Mouse (Mus musculus) ovary, postnatal 10 days (tissue): ENCODE measurements around the gene Elf2.
A peak's percentile ranks its signal among the peaks of the same experiment; 100 is the strongest.
"Not testable (repeated sequence)": the region's sequence is repeated elsewhere in the genome, so short reads cannot be mapped to it uniquely, and the experiment has no call there.

ENCODE experiments used
- DNase-seq: peaks from one replicate; pipeline ENCODE4 v3.0.0; 2022; ENCODE audit warnings: low spot score

The Elf2 gene

DNA sequence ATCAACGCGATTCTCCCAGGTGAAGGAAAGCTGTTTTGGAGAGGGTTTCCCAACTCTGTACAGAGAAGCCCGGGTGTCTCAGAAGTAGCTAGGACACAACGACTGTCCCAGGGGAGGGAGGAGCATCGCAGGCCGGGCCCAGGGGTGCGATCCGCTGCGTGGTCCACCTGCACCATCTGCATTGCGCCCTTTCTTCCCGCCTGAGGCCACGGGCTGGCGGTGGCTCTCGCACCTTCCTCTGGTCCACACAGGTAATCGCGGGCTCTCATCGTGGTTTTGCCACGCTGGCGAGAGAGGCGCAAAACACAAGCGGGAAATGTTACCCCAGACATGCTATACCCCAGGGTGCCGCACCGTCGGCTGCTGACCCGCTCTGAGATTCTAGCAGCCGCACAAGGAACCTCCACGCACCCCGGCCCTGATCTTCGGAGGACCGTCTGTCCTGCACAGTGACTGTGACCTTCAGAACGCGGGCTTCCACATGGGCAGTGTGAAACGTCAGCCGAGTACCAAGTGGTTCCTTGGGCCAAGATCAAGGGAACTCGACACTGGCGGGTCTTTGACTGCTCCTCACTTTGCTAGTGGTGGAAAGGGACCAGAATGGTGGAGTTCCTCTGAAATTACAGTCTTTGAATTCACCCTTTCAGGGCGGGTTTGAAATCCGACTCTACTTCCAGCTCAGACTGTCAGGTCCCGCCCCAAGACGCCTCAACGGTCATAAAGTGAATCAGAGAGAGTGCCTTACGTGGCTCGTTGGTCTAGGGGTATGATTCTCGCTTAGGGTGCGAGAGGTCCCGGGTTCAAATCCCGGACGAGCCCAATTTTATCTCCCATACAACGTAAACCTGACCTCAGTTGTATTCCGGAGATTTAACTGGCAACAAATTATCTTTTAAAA is 18.4 kb upstream of the Elf2 start:
- DNase-seq: peak; percentile 76

DNA sequence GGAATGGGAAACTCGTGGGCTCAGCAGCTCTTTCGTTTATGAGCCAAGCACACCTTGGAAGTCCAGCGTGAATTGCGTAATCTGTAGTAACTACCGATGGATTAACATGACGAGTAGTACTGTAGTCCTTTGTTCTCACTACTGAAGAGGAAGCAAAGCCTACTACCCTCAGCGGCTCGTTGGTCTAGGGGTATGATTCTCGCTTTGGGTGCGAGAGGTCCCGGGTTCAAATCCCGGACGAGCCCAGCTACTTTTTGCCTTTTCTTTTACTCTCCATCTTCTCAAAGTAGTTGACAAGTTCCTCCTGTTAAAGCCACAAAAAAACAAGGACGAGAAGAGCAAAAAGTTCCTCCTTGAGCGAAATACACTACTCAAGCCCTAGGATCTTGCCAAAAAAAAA is 17.7 kb upstream of the Elf2 start:
- peak; percentile 68 for DNase-seq

DNA sequence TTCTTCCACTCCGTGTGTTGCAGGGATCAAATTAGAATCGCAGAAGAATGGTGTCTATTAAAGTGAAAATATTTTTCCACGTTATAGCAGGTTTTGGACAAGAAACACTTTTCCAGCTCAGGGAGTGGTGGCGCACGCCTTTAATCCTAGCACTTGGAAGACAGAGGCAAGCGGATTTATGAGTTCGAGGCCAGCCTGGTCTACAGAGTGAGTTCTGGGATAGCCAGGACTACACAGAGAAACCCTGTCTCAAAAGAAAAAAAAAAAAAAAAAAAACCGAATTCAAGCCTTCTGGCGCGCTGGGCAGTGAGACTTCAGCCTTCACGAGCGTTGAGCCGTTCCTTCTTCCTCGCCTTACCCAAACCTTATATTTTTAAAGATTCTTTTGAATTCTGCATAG is 17.2 kb upstream of the Elf2 start:
- no peak for DNase-seq

DNA sequence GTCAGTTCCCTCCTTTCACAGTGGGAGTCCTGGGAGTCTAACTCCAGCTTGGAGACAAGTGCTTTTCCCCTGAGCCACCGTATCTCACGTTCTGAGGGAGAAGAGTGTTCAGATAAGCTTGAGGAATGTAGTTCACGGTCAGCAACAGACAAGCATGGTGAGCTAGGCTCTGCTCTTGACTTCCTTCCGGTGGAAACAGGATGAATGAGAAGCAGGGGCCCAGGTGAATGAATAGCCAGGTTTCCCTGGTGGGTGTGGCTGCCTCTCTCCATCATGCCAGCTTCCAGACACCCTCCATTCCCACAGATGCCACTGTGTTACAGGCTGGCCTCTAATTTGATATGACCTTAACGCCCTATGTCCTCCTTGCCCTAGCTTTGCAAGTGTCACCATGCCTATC is 16.6 kb upstream of the Elf2 start:
- DNase-seq: no peak

DNA sequence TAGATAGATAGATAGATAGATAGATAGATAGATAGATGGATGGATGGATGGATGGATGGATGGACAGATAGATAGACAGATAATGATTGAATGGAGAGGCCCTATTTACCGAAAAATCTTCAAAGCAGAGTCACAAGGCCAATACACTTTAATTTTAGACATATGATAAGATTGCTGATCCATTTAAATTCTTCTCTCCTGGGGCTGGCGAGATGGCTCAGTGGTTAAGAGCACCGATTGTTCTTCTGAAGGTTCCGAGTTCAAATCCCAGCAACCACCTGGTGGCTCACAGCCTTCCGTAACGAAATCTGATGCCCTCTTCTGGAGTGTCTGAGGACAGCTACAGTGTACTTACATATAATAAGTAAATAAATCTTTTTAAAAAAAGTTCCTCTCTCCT is 14.5 kb upstream of the Elf2 start:
- DNase-seq: not testable (repeated sequence)

DNA sequence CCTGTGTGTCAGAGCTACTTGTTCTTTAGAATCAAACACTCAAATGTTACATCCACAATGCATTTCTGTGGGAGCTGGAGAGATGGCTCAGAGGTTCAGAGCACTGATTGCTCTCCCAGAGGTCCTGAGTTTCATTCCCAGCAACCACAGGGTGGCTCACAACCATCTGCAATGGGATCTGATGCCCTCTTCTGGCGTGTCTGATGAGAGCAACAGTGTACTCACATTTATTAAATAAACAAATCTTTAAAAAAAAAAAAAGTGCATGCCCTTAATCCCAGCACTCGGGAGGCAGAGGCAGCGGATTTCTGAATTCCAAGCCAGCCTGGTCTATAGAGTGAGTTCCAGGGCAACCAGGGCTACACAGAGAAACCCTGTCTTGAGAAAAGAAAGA is 13.6 kb upstream of the Elf2 start:
- no peak for DNase-seq

DNA sequence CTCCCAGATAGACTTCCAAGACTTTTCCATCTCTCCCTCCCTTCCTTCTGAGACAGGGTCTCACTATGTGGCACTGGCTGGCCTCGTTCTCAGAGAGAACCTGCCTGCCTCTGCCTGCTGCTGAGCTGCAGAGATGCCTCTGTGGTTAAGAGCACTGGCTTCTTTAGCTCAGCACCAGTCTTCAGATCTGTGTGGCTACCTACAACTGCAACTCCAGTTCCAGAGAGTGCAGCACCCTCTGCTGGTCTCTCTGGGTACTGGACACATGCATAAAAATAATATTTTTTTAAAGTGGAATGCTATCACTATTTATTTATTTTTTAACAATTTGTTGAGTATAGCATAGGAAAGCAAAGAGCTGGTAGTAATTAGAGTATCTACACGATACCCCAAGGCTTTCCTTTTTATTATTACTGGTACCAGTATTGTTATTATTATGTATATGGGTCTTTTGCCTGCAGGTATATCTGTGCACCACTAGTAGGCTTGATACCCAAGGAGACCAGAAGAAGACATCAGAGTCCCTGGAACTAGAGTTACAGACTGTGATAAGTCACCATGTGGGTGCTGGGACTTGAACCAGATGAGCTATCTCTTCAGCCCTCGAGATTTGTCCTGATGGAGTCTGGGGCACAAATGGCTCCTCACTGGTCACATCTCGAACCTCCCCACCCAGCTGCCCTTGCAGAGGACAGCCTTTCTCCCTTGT is 13.0 kb upstream of the Elf2 start:
- DNase-seq: no peak

DNA sequence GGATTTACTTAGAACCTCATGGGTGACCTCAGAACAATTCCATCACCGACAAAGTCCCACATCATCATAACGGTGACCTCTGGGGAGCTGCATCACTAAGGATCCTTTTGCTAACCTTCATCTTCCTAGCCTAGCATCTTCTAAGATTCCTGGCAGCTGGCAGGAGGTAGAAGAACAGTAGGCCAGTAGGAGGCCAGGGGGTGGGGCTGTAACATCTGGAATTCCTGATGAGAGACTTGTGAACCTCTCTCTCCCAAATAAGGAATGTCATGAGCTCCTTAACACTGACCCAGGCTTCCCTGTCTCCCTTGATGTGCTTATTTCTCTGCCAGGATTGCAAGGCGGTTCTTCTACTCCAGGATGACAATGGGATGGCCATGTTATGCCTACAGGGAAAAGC is 10.3 kb upstream of the Elf2 start:
- DNase-seq: no peak

DNA sequence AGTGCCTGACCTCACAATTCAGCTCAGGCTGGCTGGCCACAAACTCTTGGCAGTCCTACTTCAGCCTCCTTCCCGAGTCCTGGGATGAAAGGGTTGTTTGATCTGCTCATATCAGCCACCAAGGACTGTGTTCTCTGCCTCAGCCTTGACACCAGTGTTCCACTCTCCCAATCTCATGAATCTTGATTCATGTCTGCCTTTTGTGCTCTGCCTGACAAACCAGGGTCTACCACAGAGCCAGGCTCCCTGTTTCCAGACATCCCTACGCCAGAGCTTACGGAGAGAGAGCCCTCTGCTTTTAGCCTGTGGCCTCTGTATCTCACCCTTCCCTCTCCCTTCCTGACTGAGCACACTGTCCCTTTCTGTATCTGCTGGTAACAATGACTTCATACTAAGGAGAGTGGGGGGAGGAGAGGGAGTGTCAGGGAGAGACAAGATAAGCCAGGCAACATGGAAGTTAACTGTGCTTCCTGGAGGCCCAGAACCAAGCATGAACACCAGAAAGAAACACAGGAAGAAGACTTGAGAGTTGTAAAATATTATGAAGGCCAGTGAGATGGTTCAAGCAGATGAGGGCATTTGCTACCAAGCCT is 8.3 kb upstream of the Elf2 start:
- DNase-seq: no peak

DNA sequence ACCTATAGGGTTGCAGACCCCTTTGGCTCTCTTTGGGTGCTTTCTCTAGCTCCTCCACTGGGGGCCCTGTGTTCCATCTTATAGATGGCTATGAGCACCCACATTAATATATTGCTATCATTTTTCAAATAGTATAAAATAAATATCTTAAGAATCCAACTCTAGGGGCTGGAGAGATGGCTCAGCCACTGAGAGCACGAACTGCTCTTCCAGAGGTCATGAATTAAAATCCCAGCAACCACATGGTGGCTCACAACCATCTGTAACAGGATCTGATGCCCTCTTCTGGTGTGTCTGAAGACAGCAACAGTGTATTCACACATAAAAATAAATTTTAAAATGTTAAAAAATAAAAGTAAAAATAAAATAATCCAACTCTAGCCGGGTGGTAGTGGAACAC is 4.6 kb upstream of the Elf2 start:
- not testable (repeated sequence) for DNase-seq

DNA sequence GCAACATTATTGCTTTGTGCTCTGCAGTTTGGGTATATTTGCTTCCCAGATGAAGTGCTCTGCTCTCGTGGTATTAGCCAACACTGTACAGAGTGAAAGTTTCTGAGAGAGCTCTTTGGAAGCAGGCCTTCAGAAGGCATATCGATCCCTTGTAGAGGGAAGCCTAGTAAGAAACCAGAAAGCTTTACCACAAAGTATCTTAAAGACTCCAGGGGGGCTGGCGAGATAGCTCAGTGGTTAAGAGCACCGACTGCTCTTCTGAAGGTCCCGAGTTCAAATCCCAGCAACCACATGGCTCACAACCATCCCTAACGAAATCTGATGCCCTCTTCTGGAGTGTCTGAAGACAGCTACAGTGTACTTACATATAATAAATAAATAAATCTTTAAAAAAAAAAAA is 3.7 kb upstream of the Elf2 start:
- DNase-seq: not testable (repeated sequence)

DNA sequence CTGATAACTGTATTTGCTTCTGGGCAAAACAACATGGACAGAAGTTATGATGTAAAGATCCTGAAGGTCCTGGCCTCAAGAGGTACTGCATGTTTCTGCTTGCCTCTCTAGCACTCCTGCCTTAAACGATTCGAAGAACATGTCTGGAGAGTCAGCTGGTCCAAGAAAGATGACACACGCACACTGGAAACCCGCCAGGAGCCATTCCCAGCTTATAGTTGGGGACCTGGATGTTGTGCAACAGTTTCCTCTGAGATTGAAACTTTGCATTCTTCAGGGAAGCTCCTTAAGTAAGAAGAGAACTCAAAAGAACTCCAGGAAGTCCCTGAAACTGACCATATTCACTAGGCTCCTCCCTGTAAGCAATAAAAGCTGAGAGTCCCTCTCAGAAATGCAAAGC is 2.8 kb upstream of the Elf2 start:
- DNase-seq: no peak

DNA sequence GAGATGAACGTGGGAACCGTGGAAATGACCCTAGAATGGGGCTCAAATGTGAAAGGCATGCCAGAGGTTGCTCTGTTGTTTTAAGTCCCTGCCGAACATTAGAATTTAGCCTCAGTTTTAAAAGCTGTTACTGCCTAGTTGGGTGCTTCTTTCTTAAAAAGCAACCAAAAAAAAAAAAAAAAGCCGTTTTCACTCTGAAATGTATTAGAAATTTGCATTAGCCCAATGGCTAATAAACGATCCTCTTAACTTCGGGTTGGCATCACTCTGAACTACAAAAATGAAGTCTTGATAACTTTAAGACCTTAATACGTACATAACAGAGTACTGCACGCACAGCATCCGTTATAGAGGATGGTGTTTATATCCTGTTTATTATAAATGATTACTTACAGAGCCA is 1.7 kb upstream of the Elf2 start:
- no peak for DNase-seq

DNA sequence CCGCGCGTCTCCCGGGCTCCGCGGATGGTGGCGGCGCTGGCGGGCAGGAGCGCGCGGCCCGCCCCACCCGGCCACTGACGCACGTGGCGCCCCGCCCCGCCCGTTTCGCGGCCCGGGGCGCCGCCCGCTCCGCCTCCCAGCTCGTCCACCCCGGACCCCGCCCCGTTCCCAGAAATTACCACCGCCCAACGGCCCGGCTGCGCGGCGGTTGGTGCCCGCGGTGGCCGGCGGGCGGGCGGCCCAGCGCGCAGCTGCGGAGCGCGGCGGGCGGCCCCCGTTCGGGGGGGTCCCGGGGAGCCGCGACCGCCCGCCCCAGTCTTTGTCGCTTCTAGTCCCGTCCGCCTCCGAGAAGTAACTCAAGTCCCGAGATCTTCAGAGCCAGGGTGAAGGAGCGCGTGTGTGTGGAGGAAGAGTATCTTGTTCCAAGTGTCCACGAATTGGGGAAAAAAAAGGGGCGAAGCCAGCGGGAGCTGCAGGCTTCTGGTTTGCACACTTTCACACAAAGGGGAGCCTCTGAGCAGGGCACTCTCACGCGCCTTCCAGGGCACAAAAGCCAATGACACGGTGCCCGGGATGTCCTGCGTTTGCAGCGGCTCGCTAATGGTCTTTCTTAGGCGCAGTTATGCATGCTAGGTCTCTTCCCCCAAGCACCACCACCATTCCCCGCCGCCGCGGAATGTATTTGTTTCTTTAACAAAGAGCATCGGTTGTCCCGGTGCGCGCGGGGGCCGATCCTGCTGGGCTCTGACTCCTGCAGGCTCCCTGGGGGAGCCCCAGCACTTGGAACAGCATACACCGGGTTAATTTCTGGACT is 1.0 kb upstream of the Elf2 start:
- DNase-seq: peak; percentile 39

DNA sequence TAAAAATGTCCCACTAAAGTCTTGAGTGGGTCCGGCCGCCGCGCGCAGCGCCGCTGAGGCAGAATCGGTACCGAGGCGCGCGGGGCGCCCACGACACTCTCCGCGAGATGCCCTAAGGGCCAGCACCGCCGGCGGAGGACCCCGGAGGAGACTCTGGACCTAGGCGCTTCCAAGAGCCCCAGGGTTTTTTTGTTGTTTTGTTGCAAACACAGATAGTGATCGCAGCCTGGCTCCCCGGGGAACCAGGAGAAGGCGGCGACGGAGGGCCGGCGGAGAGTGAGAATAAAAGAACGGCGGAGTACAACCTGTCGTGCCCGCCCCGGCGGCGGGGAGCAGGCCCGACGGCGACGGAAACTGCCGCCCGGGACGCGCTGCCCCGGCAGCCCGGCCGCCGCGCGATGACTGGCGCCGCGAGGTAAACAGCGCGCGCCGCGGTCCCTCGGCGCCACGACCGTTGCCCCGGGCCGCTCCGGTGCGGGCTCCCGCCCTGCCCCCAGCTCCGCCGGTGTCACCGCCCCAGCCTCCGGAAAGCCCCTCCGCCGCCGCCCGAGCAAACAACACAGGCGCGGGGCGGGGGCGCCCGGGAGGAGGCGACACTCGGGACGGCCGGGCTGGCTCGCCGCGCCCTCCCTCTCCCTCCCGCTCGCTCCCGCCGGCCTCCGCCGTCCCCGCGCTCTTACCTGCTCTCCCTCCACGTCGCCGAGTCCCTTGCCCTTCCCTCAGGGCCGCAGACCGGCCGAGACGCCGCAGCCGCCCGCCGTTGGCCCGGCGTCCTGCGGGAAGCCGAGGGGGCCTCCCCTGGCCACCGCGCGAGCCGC is 520 bp downstream of the Elf2 start:
- peak; percentile 42 for DNase-seq

DNA sequence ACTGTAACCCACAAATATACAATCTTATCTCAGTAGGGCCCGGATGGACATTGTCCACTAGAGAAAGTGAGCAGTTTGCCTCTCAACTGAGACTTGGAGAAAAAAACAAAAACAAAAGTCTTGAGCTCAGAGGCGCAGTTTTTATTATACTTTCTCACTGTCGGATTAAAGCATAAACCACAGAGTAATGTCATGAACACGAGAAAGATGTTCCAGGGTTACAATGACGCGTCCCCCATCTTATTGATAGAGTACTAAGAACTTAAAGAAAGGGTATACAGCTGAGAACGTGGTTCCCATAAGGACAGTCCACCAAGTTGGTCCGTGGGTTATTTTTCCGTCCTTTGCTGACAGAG is 1.1 kb downstream of the Elf2 start:
- DNase-seq: no peak

DNA sequence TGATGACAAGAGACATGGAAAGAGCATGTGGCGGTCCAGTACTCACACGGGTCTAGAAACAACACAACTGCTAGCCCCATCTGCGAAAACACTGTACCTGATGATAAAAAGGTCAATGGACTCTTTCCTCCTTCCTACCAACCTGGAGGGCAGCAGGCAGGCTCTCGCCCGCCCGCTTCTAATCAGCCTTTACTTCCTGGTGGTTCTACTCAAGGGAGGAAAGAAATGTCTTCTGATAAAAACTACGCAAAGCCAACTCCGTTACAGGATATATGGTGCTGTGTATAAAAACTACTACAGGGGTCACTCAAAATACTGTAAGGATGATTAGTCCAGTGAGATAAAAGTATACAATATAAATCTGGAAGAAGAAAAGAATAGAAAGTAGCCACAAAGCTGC is 5.1 kb downstream of the Elf2 start:
- no peak for DNase-seq

DNA sequence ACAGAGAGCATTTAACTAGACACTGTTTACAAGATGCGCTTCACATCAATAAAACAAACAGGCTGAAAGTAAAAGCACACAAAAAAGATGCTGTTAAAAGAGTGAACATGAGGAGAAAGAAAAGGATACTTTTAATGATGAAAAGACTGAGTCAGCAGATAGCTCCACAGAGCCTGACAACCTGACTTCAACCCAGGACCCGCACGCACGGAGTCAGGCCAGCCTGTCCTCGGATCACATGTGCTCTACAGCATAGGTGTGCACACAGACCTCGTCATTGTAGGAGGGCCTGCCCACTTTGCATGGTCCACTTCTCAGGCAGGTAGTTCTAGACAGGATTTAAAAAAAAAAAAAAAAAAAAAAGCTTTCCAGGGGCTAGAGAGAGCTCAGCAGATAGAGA is 6.5 kb downstream of the Elf2 start:
- no peak for DNase-seq

DNA sequence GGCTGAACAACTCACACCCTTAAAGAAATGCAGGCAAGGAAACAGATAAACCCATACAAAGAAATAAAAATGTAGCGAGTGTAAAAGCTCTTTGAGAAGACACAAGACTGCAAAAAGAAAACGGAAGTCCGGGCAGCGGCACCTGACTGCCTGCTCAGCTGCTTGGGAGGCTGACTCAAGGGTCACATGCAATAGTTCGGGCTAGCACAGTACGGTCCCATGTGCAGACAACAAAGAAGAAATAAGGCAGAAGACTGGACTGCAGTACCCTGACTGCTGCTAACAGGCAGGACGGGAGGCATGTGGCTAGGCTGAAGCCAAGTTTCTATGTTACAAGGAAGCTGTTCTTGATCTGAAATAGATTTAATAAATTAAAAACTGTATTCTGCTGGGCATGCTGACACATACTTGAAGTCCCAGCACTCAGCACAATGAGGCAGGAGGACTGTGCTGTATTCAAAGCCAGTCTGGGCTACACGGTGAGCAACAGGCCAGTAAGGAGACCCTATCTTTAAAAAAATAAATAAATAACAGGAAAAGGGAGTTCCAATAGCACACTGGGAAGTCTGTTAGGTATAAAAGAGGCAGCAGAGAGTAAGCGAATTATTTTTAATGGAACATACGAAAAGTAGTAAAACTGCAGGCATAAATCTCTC is 7.1 kb downstream of the Elf2 start:
- DNase-seq: no peak

DNA sequence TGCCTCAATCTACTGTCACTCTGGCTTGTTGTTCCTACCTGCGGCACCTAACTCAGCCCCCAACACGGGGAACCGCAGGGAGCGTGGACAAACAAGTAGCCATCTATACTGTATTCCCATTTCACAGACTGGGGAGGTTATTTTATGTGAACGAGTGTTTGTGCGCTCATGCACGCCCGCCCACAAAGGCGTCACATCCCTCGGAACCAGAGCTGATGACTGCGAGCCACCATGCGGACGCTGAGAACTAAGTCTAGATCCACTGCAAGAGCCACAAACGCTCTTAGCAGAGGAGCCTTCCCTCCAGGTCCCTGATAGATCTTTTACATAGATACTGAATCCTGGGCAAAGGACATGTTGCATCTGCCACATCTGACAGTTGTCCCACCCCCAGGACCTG is 10.4 kb downstream of the Elf2 start:
- DNase-seq: no peak

DNA sequence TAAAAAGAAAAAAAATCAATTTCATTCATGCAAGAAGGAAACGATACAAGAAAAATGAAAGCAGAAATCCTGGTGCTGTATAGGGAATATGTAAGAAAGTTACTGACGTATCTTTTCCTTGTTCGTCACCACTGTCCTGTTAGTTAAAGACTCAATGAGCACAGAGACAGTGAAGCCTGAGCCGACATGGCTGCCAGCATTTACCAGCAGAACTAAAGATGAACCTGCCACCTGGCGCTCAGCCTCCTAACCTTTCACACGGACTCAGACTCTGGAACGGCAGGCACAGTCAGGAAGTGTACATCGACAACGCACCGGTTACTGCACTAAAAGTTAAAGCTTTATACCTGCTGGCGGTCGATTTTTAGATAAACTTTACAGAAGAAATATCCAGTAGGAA is 11.9 kb downstream of the Elf2 start:
- no peak for DNase-seq
